Mouse (Mus musculus) forebrain, embryonic 15.5 days (tissue): ENCODE results near the gene Tmem186. TPM values are rescaled to one million over a fixed set of nuclear protein-coding genes. Genes with fewer than 3 reads are reported as not detected.

Source experiments
- ATAC-seq: fragments of 200-750 bp; cut with Nextera tagmentation; replicated peaks from 2 replicates; pipeline ENCODE4 v1.8.0; 2017; ENCODE audit warnings: mild to moderate bottlenecking, moderate TSS enrichment, moderate library complexity
- H3K27ac ChIP-seq: fragments of 300-500 bp; sonication (generic); replicated peaks from 2 replicates; pipeline ENCODE4 v1.5.1; 2015; ENCODE audit warnings: mild to moderate bottlenecking, inconsistent platforms
- H3K27me3 ChIP-seq: fragments of 300-500 bp; sonication (generic); 2 replicates; pipeline ENCODE4 v1.6.1; 2015; ENCODE audit warnings: inconsistent platforms
- H3K36me3 ChIP-seq: fragments of 300-500 bp; sonication (generic); 2 replicates; pipeline ENCODE4 v1.6.1; 2015; ENCODE audit warnings: mild to moderate bottlenecking, inconsistent platforms
- H3K4me1 ChIP-seq: fragments of 300-500 bp; sonication (generic); 2 replicates; pipeline ENCODE4 v1.6.1; 2015; ENCODE audit warnings: inconsistent platforms
- H3K4me2 ChIP-seq: fragments of 300-500 bp; sonication (generic); replicated peaks from 2 replicates; pipeline ENCODE4 v1.6.1; 2015; ENCODE audit warnings: mild to moderate bottlenecking, inconsistent platforms
- H3K4me3 ChIP-seq: fragments of 300-500 bp; sonication (generic); 2 replicates; pipeline ENCODE4 v1.5.1; 2015; ENCODE audit warnings: mild to moderate bottlenecking, inconsistent platforms
- H3K9ac ChIP-seq: fragments of 300-500 bp; sonication (generic); replicated peaks from 2 replicates; pipeline ENCODE4 v1.6.1; 2015; ENCODE audit warnings: mild to moderate bottlenecking, inconsistent platforms
- H3K9me3 ChIP-seq: fragments of 300-500 bp; sonication (generic); 2 replicates; pipeline ENCODE4 v1.6.1; 2016; ENCODE audit warnings: inconsistent platforms
- WGBS: fragments of 180-500 bp; shearing (Covaris S2); methylation state at CpG from one replicate; pipeline ENCODE4 v1.1.7; 2015; ENCODE audit warnings: mixed read lengths; 5-methylcytosine and 5-hydroxymethylcytosine counted together
- polyA plus RNA-seq: library from polyadenylated mRNA; unstranded; fragments of >200 nt; fragmentation: Nextera tagmentation; extraction: Ambion mirVana; gene quantifications from 2 replicates; pipeline ENCODE4 v1.2.1, GENCODE M21; 2015

The Tmem186 gene
- polyA plus RNA-seq, 1 experiment from 2014 or later, result 25.9 TPM

DNA sequence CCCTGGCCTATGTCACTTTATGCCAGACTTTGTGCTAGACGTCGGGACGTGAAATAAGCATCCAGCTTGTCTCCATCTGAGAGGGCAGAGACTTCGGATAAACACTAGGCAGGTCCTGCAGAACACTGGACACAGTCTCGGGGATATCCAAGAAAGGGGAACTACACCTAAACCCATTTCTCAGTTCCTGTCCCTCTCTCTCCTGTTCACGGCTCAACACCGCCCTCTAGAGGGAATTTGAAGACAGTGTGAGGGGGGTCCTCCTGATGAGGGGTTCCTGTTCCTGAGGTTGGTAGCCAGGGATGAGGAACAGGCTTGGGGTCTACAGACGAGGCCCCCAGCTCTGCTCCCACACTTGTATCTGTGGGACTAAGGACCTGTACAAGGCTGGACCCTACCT is 36.7 kb upstream of the Tmem186 start:
- H3K27me3 ChIP-seq, result 0 out of 2 replicates have a peak, but pooled peaks cover 8% of the 10 kb centered on the region
- no peaks in the 10 kb centered on the region for H3K9me3 ChIP-seq
- peaks cover 18% of the 10 kb centered on the region for H3K4me1 ChIP-seq
- WGBS, result 5% methylated on average over 8 of the region's 8 CpGs
- no peak overlapping the region for H3K27ac ChIP-seq
- no peak overlapping the region for H3K4me3 ChIP-seq
- H3K4me2 ChIP-seq, result no peak overlapping the region
- H3K9ac ChIP-seq, result no peak overlapping the region
- ATAC-seq, result no peak
- H3K36me3 ChIP-seq, result no peaks in the 10 kb centered on the region

DNA sequence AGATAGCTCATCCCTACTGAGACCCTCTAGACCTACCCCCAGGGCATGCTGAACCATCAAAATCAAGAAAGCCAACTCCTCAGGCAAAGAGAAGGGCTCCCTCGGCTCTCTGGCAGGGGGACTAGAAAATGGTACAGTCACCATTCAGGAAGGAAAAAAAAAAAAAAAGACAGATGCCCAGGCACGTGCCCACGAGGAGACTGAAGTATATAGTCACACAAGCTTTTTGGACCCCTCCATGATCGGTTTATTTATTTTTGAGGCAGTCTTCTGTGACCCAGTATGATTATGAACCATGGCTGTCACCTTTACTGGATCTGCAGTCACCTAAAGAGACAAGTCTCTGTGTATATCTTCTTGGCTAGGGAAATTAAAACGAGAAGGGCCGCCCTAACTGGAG is 35.8 kb upstream of the Tmem186 start:
- Histone ChIP-seq H3K4me3 (no peak overlapping the region), H3K36me3 (no peaks in the 10 kb centered on the region), H3K27ac (no peak overlapping the region), H3K9me3 (no peaks in the 10 kb centered on the region), H3K27me3 (0 out of 2 replicates have a peak, but pooled peaks cover 8% of the 10 kb centered on the region), H3K4me2 (no peak overlapping the region), H3K4me1 (peaks cover 26% of the 10 kb centered on the region), H3K9ac (no peak overlapping the region)
- WGBS, result 63% methylated on average over 6 of the region's 6 CpGs
- ATAC-seq, result no peak

DNA sequence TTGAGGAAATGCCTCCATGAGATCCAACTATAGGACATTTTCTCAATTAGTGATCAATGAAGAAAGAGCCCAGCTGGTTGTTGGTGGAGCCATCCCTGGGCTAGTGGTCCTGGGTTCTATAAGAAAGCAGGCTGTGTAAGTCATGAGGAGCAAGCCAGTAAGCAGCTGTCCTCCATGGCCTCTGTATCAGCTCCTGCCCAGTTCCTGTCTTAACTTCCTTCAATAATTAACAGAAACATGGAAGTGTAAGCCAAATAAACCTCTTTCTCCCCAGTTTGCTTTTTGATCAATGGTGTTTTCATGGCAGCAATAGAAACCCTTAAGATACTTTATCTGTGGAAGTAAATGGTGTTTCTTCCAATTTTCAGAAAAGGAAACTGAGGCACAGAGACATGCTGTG is 35.3 kb upstream of the Tmem186 start:
- H3K9me3 ChIP-seq, result no peaks in the 10 kb centered on the region
- peaks cover 32% of the 10 kb centered on the region for H3K4me1 ChIP-seq
- ATAC-seq, result no peak
- no peak overlapping the region for H3K9ac ChIP-seq
- H3K27ac ChIP-seq, result no peak overlapping the region
- peak overlapping the region; percentile 75; the same call in 1 of the 2 replicates for H3K4me3 ChIP-seq
- H3K27me3 ChIP-seq, result 0 out of 2 replicates have a peak, but pooled peaks cover 8% of the 10 kb centered on the region
- H3K36me3 ChIP-seq, result no peaks in the 10 kb centered on the region
- peak overlapping the region; percentile 69 for H3K4me2 ChIP-seq

GRCm38 (mm10) chr16:8672350-8672687 is 34.8 kb upstream of the Tmem186 start:
- peak overlapping the region; percentile 75 for H3K4me3 ChIP-seq
- WGBS, result under 1% methylated on average over 18 of the region's 18 CpGs
- ATAC-seq, result no peak
- H3K27ac ChIP-seq, result peak overlapping the region; percentile 72
- peaks cover 36% of the 10 kb centered on the region for H3K4me1 ChIP-seq
- H3K9me3 ChIP-seq, result no peaks in the 10 kb centered on the region
- no peaks in the 10 kb centered on the region for H3K36me3 ChIP-seq
- 0 out of 2 replicates have a peak, but pooled peaks cover 8% of the 10 kb centered on the region for H3K27me3 ChIP-seq
- H3K9ac ChIP-seq, result peak overlapping the region; percentile 53
- H3K4me2 ChIP-seq, result peak overlapping the region; percentile 69

DNA sequence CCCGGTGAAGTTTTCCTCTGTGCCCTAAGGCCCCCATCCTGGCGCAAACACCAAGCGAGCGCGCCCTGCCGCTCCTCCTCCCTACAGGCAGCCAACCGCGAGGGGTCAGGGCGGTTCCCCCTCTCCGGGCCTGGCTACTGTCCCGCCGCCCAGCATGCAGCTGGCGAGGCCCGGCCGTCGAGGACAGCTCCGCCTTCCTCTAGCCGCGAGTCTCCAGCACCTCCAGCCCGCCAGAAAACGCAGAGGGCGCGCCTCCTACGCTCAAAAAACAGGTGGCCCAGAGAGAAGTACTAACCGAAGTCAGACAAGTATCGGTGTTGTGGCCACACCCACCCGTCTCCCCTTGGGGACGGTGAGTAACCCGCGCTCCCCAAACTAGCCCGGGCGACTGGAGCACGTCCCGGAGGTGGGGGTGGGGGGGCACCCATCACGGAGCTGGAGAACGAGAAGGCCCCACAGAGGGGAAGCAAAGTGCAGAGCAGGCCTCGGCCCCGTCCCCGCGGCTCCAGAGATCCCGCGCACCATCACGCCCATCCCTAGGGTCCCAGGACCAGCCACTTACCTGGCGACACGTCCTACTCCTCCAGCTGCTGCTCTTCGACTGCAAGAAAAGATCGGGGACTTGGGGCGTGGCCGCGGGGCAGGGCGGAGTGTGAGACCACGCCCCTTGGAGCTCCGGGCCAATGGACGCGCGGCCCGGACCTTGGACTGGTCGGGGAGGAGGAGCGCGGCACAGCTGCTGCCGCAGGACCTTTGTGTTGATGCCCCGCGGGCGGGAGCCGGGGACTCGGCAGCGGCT is 34.2 kb upstream of the Tmem186 start, which contains the start of gene Carhsp1:
Carhsp1 (minus strand) TSS at position 605 of the 799 bp plus-strand sequence.
- peak; percentile 92 for ATAC-seq
- Histone ChIP-seq H3K4me2 (peak within 1 kb of the TSS; percentile 69), H3K27ac (peak within 1 kb of the TSS; percentile 72), H3K9ac (peak within 1 kb of the TSS; percentile 53), H3K36me3 (no peaks in the 10 kb centered on the region), H3K4me1 (peaks cover 42% of the 10 kb centered on the region), H3K9me3 (no peaks in the 10 kb centered on the region), H3K4me3 (peak within 1 kb of the TSS; percentile 75), H3K27me3 (0 out of 2 replicates have a peak, but pooled peaks cover 8% of the 10 kb centered on the region)
- under 1% methylated on average over 67 of the region's 67 CpGs for WGBS

DNA sequence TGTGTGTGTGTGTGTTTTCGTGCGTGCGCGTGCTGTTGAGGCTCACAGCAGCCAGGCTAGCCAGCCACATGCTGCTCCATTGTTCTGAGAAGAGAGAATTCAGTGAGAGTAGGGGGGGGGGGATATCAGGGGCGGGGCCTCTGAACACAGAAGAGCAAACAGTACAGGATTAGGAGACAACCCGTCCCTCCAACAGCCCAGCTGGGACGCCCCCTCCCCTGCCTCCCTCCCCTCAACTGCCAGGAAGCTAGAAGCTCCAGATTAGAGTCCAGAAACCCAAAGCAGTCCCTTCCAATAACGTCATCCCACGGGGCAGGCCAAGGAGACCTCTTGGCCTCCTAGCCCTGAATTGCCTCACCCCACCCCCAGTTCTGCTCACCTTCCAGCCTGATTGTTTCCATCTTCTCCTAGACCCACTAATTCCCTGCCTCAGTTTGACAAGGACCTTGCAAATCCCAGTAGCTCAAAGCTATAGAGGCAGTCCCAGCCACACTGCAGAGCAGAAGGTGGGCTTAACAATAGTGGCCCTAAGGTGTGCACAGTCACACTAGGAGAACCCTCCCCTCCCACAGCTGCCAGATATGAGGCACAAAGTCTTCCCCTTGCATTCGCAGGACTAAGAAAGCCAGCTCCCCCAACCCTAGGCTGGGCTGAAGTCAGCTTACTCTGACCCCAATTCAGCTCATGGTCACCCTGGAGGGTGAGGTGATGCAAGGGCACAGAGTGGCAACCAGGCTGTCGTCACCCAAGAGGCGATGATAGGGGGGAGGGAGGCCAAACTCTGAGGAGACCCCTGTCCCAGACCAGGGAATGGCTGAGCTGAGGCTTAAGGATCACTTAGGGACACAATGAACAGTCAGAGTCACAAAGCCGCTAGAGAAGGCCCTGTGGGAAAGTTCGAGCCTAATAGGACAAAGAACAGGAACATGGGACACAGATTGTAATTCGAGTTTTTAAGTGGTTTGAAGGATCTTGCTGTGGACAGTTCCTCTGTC is 32.8 kb upstream of the Tmem186 start:
- Histone ChIP-seq H3K27ac (peak overlapping the region; percentile 72), H3K9me3 (no peaks in the 10 kb centered on the region), H3K4me2 (peak overlapping the region; percentile 69), H3K4me3 (peak overlapping the region; percentile 75), H3K36me3 (no peaks in the 10 kb centered on the region), H3K4me1 (peaks cover 50% of the 10 kb centered on the region), H3K27me3 (0 out of 2 replicates have a peak, but pooled peaks cover 8% of the 10 kb centered on the region), H3K9ac (peak overlapping the region; percentile 53)
- whole genome bisulfite sequencing, result 4% methylated on average over 12 of the region's 15 CpGs
- ATAC-seq, result peak; percentile 36

DNA sequence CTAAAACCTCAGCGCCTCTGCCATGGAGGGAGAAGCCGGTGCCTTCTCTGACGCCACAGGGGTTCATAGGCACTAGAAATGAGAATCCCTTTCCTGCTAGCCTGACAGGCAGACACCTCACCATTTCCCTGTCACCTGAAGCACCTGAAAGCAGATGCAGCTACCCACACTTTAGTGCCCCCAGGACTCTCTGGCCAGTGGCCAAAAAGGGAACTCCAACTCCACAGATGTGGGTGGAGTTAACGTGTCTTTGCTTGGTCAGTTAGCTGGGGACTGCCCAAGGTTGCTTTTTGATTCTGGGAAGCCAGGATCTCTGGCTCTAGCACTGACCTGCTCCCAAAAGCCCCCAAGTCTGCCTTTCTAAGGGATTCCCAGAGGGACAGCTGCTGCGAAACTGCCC is 31.9 kb upstream of the Tmem186 start:
- H3K9ac ChIP-seq, result peak overlapping the region; percentile 53
- ATAC-seq, result no peak
- H3K4me1 ChIP-seq, result peaks cover 55% of the 10 kb centered on the region
- H3K9me3 ChIP-seq, result no peaks in the 10 kb centered on the region
- peak overlapping the region; percentile 75 for H3K4me3 ChIP-seq
- 46% methylated on average over 5 of the region's 5 CpGs for WGBS
- H3K4me2 ChIP-seq, result peak overlapping the region; percentile 69
- no peaks in the 10 kb centered on the region for H3K36me3 ChIP-seq
- 0 out of 2 replicates have a peak, but pooled peaks cover 8% of the 10 kb centered on the region for H3K27me3 ChIP-seq
- H3K27ac ChIP-seq, result peak overlapping the region; percentile 47; the same call in 1 of the 2 replicates

GRCm38 (mm10) chr16:8668386-8668785 is 30.9 kb upstream of the Tmem186 start:
- H3K4me2 ChIP-seq, result no peak overlapping the region
- no peak overlapping the region for H3K27ac ChIP-seq
- no peak for ATAC-seq
- WGBS, result 72% methylated on average over 2 of the region's 2 CpGs
- no peaks in the 10 kb centered on the region for H3K36me3 ChIP-seq
- H3K9ac ChIP-seq, result no peak overlapping the region
- H3K4me1 ChIP-seq, result peaks cover 57% of the 10 kb centered on the region
- no peak overlapping the region for H3K4me3 ChIP-seq
- 0 out of 2 replicates have a peak, but pooled peaks cover 7% of the 10 kb centered on the region for H3K27me3 ChIP-seq
- H3K9me3 ChIP-seq, result no peaks in the 10 kb centered on the region

GRCm38 (mm10) chr16:8667814-8668213 is 30.3 kb upstream of the Tmem186 start:
- 0 out of 2 replicates have a peak, but pooled peaks cover 1% of the 10 kb centered on the region for H3K27me3 ChIP-seq
- H3K4me2 ChIP-seq, result no peak overlapping the region
- H3K36me3 ChIP-seq, result peaks cover 4% of the 10 kb centered on the region; the same call in 1 of the 2 replicates
- ATAC-seq, result no peak
- no peak overlapping the region for H3K4me3 ChIP-seq
- WGBS, result 76% methylated on average over 4 of the region's 4 CpGs
- peaks cover 57% of the 10 kb centered on the region for H3K4me1 ChIP-seq
- H3K9me3 ChIP-seq, result no peaks in the 10 kb centered on the region
- no peak overlapping the region for H3K27ac ChIP-seq
- H3K9ac ChIP-seq, result no peak overlapping the region

DNA sequence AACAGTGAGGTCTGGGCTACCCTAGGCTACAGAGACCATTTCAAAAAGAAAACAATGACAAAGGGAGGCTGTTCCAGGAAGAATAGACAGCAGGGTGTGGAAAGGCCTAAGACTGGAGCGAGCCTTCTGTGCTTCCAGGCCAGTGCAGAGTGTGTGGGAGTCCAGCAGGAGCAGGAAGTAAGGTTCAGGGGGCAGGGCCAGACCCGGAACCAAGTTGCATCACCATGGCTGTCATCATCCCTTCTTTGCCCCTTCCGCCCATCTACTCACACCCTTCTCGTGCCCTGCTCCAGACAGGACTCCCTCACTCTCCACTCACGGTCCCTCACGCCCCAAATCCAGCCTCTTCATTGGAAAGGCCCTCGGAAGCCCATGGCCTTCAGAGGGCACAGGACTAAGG is 29.7 kb upstream of the Tmem186 start:
- no peak for ATAC-seq
- Histone ChIP-seq H3K36me3 (peaks cover 9% of the 10 kb centered on the region; the same call in 1 of the 2 replicates), H3K4me1 (peaks cover 57% of the 10 kb centered on the region), H3K27me3 (no peaks in the 10 kb centered on the region), H3K27ac (no peak overlapping the region), H3K4me2 (no peak overlapping the region), H3K4me3 (no peak overlapping the region), H3K9ac (no peak overlapping the region), H3K9me3 (no peaks in the 10 kb centered on the region)
- 90% methylated on average over 7 of the region's 7 CpGs for WGBS

- H3K27me3 ChIP-seq, result no peaks in the 10 kb centered on the region
- H3K4me1 ChIP-seq, result peaks cover 57% of the 10 kb centered on the region
- H3K4me3 ChIP-seq, result no peak overlapping the region
- no peak overlapping the region for H3K9ac ChIP-seq
- no peak overlapping the region for H3K27ac ChIP-seq
- H3K36me3 ChIP-seq, result peaks cover 16% of the 10 kb centered on the region; the same call in 1 of the 2 replicates
- H3K4me2 ChIP-seq, result no peak overlapping the region
- no peak for ATAC-seq
- WGBS, result 69% methylated on average over 2 of the region's 2 CpGs
- no peaks in the 10 kb centered on the region for H3K9me3 ChIP-seq
Observed at GRCm38 (mm10) chr16:8666452-8666851, 28.9 kb upstream of the Tmem186 start.
